Mouse (Mus musculus): ENCODE results near the gene 9530002B09Rik.

The 9530002B09Rik gene

DNA sequence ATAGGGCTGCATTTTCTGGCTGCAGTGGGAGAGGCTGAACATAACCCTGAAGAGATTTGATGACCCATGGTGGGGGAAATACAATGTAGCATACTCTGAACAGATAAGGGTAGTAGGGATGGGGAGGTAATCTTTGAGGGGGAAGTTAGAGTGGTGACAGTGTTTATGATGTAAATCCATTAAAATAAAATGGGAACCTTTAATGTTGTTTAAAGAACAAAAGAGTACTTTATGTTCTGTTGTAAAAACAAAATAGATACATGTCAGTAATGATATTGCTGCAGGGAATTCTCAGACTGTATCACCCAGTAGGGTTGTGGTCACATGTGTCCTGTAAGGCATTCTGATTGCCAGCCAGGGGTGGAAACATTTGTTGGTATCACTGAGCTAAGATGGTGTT, at the start of gene 9530002B09Rik:
TSS of gene 9530002B09Rik (plus strand) at position 301 of the 400 bp plus-strand sequence.
- DNase-seq (ENCODE audit: low read depth, low spot score) = no peak
